ENCODE assay signal across 8 mouse cellular contexts in the genomic region with DNA sequence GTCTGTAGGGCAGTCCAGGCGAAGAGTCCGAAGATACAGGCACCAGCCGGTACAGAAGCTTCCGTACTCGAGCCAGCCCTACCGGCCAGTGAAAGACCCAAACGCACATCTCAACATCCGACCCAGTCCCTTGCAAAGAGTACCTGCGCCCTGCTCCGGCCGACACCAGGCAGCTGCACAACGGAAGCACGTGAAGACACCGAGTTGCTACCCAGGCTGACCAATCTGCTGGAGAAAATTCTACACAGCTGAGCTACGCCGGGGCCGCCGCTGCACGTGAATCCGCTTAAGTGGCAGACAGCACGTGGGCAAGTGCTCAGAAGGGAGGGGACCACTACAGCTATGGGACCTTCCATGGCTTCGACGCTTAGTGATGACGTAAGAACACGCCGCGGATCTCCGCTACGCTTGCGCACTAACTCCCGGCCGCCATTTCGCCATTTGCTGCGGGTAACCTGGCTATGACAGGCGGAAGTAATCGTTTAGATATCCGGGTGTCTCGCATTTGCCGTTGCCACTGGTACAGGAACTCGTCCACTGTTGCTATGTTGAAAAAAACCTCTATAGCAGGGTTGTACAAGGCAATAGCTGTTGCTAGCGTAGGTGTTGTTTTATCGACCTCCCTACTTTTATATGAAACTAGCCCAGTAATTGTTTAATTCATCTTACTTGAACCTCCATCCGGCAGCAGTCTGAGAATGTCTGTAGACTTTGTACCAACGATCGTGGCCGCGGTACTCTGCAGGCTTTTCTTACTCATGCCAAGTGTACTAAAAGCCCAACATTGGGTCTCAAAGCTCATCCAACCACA. TPM values are rescaled to one million over a fixed set of nuclear protein-coding genes. Genes with fewer than 3 reads are reported as not detected.
DNase-seq lines count a peak whose midpoint lies in the region; ATAC-seq lines count a peak whose summit lies in the region.

TSS of gene Nat10 (minus strand) at position 365 of the 811 bp plus-strand sequence.

- H3K9ac ChIP-seq in forebrain, embryonic 14.5 days (ENCODE audit: low read length) = peak within 1 kb of the TSS; percentile 70
- H3K9ac ChIP-seq in neural tube, embryonic 15.5 days (replicated peaks) = peak within 1 kb of the TSS; percentile 68

- peak within 1 kb of the TSS; percentile 87 for H3K4me2 ChIP-seq in forebrain, embryonic 14.5 days (ENCODE audit: low read length)
- peak within 1 kb of the TSS; percentile 88 for H3K4me2 ChIP-seq in neural tube, embryonic 15.5 days

- under 1% methylated on average over 47 of the region's 47 CpGs for WGBS in forebrain, embryonic 14.5 days
- under 1% methylated on average over 47 of the region's 47 CpGs for WGBS in neural tube, embryonic 15.5 days

- intact Hi-C loops in heart, postnatal 14 days (cut with DNase I) = loop anchor here (2.0 kb wide), 1 partner anchor 36 kb away; the partner anchor contains the start of gene Caprin1

- H3K27ac ChIP-seq in forebrain, embryonic 14.5 days (ENCODE audit: low read depth, low read length) = peak within 1 kb of the TSS; percentile 66; the same call in 1 of the 2 replicates
- H3K27ac ChIP-seq in neural tube, embryonic 15.5 days (replicated peaks) = peak within 1 kb of the TSS; percentile 80

- H3K9me3 ChIP-seq in forebrain, embryonic 14.5 days (replicated peaks; ENCODE audit: control insufficient read depth, low read length) = no peaks in the 10 kb centered on the region
- H3K9me3 ChIP-seq in neural tube, embryonic 15.5 days (replicated peaks) = no peaks in the 10 kb centered on the region

- peak within 1 kb of the TSS; percentile 72 for H3K4me3 ChIP-seq in forebrain, embryonic 14.5 days (ENCODE audit: low read depth, low read length)
- H3K4me3 ChIP-seq in neural tube, embryonic 15.5 days (replicated peaks) = peak within 1 kb of the TSS; percentile 86

- peak; percentile 97 for ATAC-seq in forebrain, embryonic 14.5 days
- peak; percentile 97 for ATAC-seq in neural tube, embryonic 15.5 days (ENCODE audit: low FRiP score)

- DNase-seq in ES-CJ7 (ENCODE audit: low read depth, low spot score) = peak; percentile 98
- DNase-seq in cerebellum, adult 11 months = peak; percentile 98
- DNase-seq in forebrain, embryonic 14.5 days (ENCODE audit: low spot score) = peak; percentile 99
- DNase-seq in heart, postnatal 14 days = peak; percentile 96 to 99
- DNase-seq in layer of hippocampus, adult 11-12 months (ENCODE audit: low spot score) = peak; percentile 99
- peak; percentile 98 for DNase-seq in lung, adult 18-20 months
- peak; percentile 97 for DNase-seq in testis, postnatal 14 days (ENCODE audit: low spot score)

- H3K27me3 ChIP-seq in forebrain, embryonic 14.5 days (replicated peaks; ENCODE audit: control insufficient read depth, insufficient read depth, low read length) = no peaks in the 10 kb centered on the region
- no peaks in the 10 kb centered on the region for H3K27me3 ChIP-seq in neural tube, embryonic 15.5 days (replicated peaks)

- peaks cover 31% of the 10 kb centered on the region for H3K36me3 ChIP-seq in forebrain, embryonic 14.5 days (ENCODE audit: control insufficient read depth, insufficient read depth, low read length)
- H3K36me3 ChIP-seq in neural tube, embryonic 15.5 days = peaks cover 9% of the 10 kb centered on the region

- H3K4me1 ChIP-seq in forebrain, embryonic 14.5 days (ENCODE audit: control insufficient read depth, insufficient read depth, low read length) = peaks cover 6% of the 10 kb centered on the region
- H3K4me1 ChIP-seq in neural tube, embryonic 15.5 days = peaks cover 21% of the 10 kb centered on the region

RNA-seq across cellular contexts. Expression of gene Nat10, which starts in this region (rescaled TPM):
- polyA plus RNA-seq in forebrain, embryonic 14.5 days (2014; fragmentation: Nextera tagmentation; extraction: Ambion mirVana) = 14.0 and 17.9 TPM in 2 replicates
- 10 to 100 TPM; 14.5 to 16.7 TPM for total RNA-seq in heart, postnatal 14 days (2021)
- 18.5 and 23.1 TPM in 2 replicates for polyA plus RNA-seq in neural tube, embryonic 15.5 days (2015; fragmentation: Nextera tagmentation; extraction: Ambion mirVana)

Comparison
In these comparisons a context has a peak if more than half of its experiments do, and no peak if none do; other contexts are left out.
1. Peak in every context shown above with its lines: DNase-seq, ATAC-seq, H3K4me3 ChIP-seq and H3K27ac ChIP-seq.